Mouse (Mus musculus) heart, embryonic 14.5 days (tissue): Measurements from ENCODE around the gene Prrc2c. TPM values are rescaled to one million over a fixed set of nuclear protein-coding genes. Genes with fewer than 3 reads are reported as not detected.
"Not testable (repeated sequence)": the region's sequence is repeated elsewhere in the genome, so short reads cannot be mapped to it uniquely, and the experiment has no call there.

Experiments
- ATAC-seq: fragments of 200-750 bp; cut with Nextera tagmentation; 2 replicates; pipeline ENCODE4 v1.8.0; 2017; ENCODE audit warnings: low read depth, moderate TSS enrichment; ENCODE audit not compliant: insufficient number of reproducible peaks, insufficient read depth, low FRiP score
- H3K27ac ChIP-seq, 2 experiments: fragments of 200-500 bp in 1 of 2; fragments of 300-500 bp in 1 of 2; sonication (generic) in 1 of 2; replicated peaks in 1 of 2; 2 replicates each; pipeline ENCODE4 v1.5.1; 2012 to 2014; ENCODE audit warnings: low read depth in 2 of 2, low read length in 2 of 2, control low read depth in 1 of 2, mild to moderate bottlenecking in 1 of 2, mixed read lengths in 1 of 2; ENCODE audit not compliant: control insufficient read depth in 1 of 2, insufficient read depth in 1 of 2
- H3K27me3 ChIP-seq: fragments of 300-500 bp; sonication (generic); 2 replicates; pipeline ENCODE4 v1.6.1; 2014; ENCODE audit warnings: mild to moderate bottlenecking, low read length, control low read depth; ENCODE audit not compliant: control insufficient read depth, insufficient read depth
- H3K36me3 ChIP-seq: fragments of 300-500 bp; sonication (generic); 2 replicates; pipeline ENCODE4 v1.6.1; 2014; ENCODE audit warnings: mild to moderate bottlenecking, control low read depth, low read length, mixed read lengths; ENCODE audit not compliant: control insufficient read depth, insufficient read depth
- H3K4me1 ChIP-seq, 2 experiments: fragments of 200-500 bp in 1 of 2; fragments of 300-500 bp in 1 of 2; sonication (generic) in 1 of 2; 2 replicates each; pipeline ENCODE4 v1.6.1; 2012 to 2014; ENCODE audit warnings: low read length in 2 of 2, control low read depth in 1 of 2, mixed read lengths in 1 of 2; ENCODE audit not compliant: control insufficient read depth in 2 of 2, insufficient read depth in 2 of 2
- H3K4me2 ChIP-seq: fragments of 300-500 bp; sonication (generic); 2 replicates; pipeline ENCODE4 v1.6.1; 2014; ENCODE audit warnings: mild to moderate bottlenecking, low read length
- H3K4me3 ChIP-seq, 2 experiments: fragments of 200-500 bp in 1 of 2; fragments of 300-500 bp in 1 of 2; sonication (generic) in 1 of 2; 2 replicates each; pipeline ENCODE4 v1.5.1; 2012 to 2014; ENCODE audit warnings: low read length in 2 of 2, mild to moderate bottlenecking in 2 of 2, control low read depth in 1 of 2, low read depth in 1 of 2, moderate library complexity in 1 of 2; ENCODE audit not compliant: control insufficient read depth in 1 of 2, insufficient read depth in 1 of 2
- H3K9ac ChIP-seq: fragments of 300-500 bp; sonication (generic); 2 replicates; pipeline ENCODE4 v1.6.1; 2014; ENCODE audit warnings: mild to moderate bottlenecking, low read length
- H3K9me3 ChIP-seq: fragments of 300-500 bp; sonication (generic); 2 replicates; pipeline ENCODE4 v1.6.1; 2016; ENCODE audit warnings: low read length, control low read depth; ENCODE audit not compliant: control insufficient read depth
- WGBS: fragments of 180-500 bp; shearing (Covaris S2); extraction: QIAGEN DNeasy Blood & Tissue Kit; methylation state at CpG from one replicate; pipeline ENCODE4 v1.1.7; 2014; 5-methylcytosine and 5-hydroxymethylcytosine counted together
- microRNA-seq: library from miRNA; unstranded; fragments of <30 nt; microRNA quantifications from one replicate; pipeline ENCODE4, GENCODE M21; 2016
- polyA plus RNA-seq: library from polyadenylated mRNA; unstranded; fragments of >200 nt; fragmentation: Nextera tagmentation; extraction: Ambion mirVana; gene quantifications from 2 replicates; pipeline ENCODE4 v1.2.1, GENCODE M21; 2014

The Prrc2c gene
- polyA plus RNA-seq, 1 experiment from 2014 or later = 91.7 TPM

DNA sequence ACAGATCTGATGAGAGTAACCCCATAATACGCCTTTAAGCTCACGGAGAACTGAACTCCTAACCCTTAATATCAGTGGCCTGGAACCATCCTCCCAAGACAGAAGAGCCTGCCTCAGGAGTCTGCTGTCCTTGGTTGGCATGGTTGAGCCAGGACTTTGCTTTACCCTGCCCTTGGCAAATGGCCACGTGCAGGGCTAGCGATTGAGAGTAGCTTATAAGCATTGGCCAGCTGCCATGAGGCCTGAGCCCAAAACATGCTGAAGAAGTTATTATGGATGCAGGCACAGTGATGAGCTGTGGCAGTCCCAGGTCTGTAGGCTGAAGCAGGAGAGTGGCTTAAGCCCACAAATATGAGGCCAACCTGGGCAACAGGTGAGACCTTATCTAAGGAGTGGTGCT is 112.5 kb downstream of the Prrc2c start:
- WGBS = 79% methylated on average over 4 of the region's 4 CpGs
- not testable (repeated sequence) for ATAC-seq, H3K36me3 ChIP-seq, H3K4me3 ChIP-seq, H3K27me3 ChIP-seq, H3K4me2 ChIP-seq, H3K27ac ChIP-seq, H3K4me1 ChIP-seq, H3K9me3 ChIP-seq, H3K9ac ChIP-seq

DNA sequence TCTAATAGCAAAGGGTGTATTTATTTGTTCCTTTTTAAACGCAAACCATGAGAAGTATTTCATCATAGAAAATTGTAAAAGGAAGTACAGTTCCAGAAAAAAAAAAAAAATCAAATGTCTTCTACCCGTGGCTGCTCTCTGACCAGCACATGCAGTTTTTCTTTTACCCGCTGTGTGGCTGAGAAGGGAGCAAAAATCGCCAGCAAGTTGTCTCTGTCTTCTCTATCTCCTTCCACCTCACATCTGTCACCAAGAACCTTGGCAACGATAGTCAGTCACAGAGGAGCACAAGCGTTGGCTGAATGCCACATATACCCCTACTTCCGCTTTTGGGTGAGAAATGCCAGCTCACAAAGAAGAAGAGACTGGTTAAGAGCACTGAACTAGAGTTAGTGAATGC is 115.1 kb downstream of the Prrc2c start:
- WGBS = 21% methylated on average over 7 of the region's 7 CpGs
- Histone ChIP-seq H3K27me3 (no peaks in the 10 kb centered on the region), H3K4me3 (no peak overlapping the region), H3K36me3 (no peaks in the 10 kb centered on the region), H3K27ac (no peak overlapping the region), H3K9ac (no peak overlapping the region), H3K4me2 (peak overlapping the region; percentile 32), H3K9me3 (no peaks in the 10 kb centered on the region), H3K4me1 (peaks cover 3 to 7% of the 10 kb centered on the region in 2 experiments; a peak in 2 of 4 replicates)
- ATAC-seq = no peak

DNA sequence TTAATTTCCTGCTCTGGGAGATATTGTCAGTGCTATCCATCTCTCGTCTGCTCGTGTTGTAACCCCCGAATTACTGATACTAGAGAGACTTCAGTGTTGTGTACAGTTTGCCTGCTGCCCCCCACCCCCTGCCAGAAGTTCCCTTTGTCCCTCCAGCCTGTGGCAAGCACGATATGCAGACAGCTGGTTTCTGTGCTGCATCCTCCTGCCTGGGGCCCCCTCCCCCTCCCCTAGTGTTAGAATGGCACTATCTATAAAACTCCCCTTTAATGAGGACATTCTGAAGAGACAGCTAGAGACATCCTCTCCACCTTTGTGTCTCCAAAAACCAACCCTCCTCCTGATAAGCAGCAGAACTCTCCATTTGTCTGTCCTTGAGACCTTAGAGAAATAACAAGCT is 116.5 kb downstream of the Prrc2c start:
- Histone ChIP-seq H3K36me3 (no peaks in the 10 kb centered on the region), H3K4me3 (no peak overlapping the region), H3K27me3 (no peaks in the 10 kb centered on the region), H3K4me1 (peaks cover 3 to 7% of the 10 kb centered on the region in 2 experiments; a peak in 2 of 4 replicates), H3K27ac (no peak overlapping the region), H3K9ac (no peak overlapping the region), H3K9me3 (no peaks in the 10 kb centered on the region), H3K4me2 (no peak overlapping the region)
- ATAC-seq = no peak
- WGBS = 26% methylated on average over 4 of the region's 4 CpGs

Small RNA genes within 50 kb of the gene (microRNA-seq; reads per million reads assigned to microRNA genes)
- gene Gm27616 = not detected

Other genes starting within 250 kb of the Prrc2c start
- 6.9 and 8.2 TPM in 2 replicates for gene Mettl13, start 192.0 kb downstream of the Prrc2c start, polyA plus RNA-seq
- gene Vamp4, start 170.0 kb downstream of the Prrc2c start, polyA plus RNA-seq = 32.2 and 35.8 TPM in 2 replicates
- gene Myoc, start 101.4 kb downstream of the Prrc2c start, polyA plus RNA-seq = not detected in 2 replicates
- not detected in 2 replicates for gene Myocos, start 82.3 kb downstream of the Prrc2c start, polyA plus RNA-seq
- 0.46 and 0.55 TPM in 2 replicates for gene Fmo4, start 73.4 kb upstream of the Prrc2c start, polyA plus RNA-seq
- gene Fmo1, start 126.1 kb upstream of the Prrc2c start, polyA plus RNA-seq = 4.1 and 4.9 TPM in 2 replicates
- 8.3 and 8.9 TPM in 2 replicates for gene Fmo2, start 158.2 kb upstream of the Prrc2c start, polyA plus RNA-seq
- not detected in 2 replicates for gene Fmo6, start 197.0 kb upstream of the Prrc2c start, polyA plus RNA-seq
- not detected in 2 replicates for gene Fmo3, start 244.0 kb upstream of the Prrc2c start, polyA plus RNA-seq